Mouse (Mus musculus) myocyte (in vitro differentiated cells): ENCODE measurements around the gene Psmb1.

Experiments used
- CEBPB ChIP-seq: IDR thresholded peaks from 2 replicates; pipeline ENCODE4 v1.6.1; 2011; ENCODE audit warnings: mild to moderate bottlenecking, moderate library complexity; ENCODE audit not compliant: poor library complexity, insufficient read depth, severe bottlenecking
- MYOD1 ChIP-seq, 3 experiments: IDR thresholded peaks; one replicate each; pipeline ENCODE4 v1.6.1; 2011; ENCODE audit warnings: control low read depth in 2 of 3, low read depth in 2 of 3, mild to moderate bottlenecking in 2 of 3, moderate library complexity in 1 of 3; ENCODE audit not compliant: insufficient read length in 2 of 3, control insufficient read depth in 1 of 3
- MYOG ChIP-seq, 3 experiments: IDR thresholded peaks; one replicate each; pipeline ENCODE4 v1.6.1; 2011; ENCODE audit warnings: control low read depth in 2 of 3, low read depth in 2 of 3, mild to moderate bottlenecking in 2 of 3; ENCODE audit not compliant: insufficient read length in 2 of 3, control insufficient read depth in 1 of 3, insufficient read depth in 1 of 3
- POLR2A ChIP-seq: IDR thresholded peaks from one replicate; pipeline ENCODE4 v1.6.1; 2011; ENCODE audit warnings: low read depth, mild to moderate bottlenecking, control low read depth, moderate library complexity; ENCODE audit not compliant: insufficient read length
- TCF12 ChIP-seq: IDR thresholded peaks from one replicate; pipeline ENCODE4 v1.6.1; 2011; ENCODE audit warnings: mild to moderate bottlenecking, control low read depth; ENCODE audit not compliant: poor library complexity, insufficient read depth, severe bottlenecking

DNA sequence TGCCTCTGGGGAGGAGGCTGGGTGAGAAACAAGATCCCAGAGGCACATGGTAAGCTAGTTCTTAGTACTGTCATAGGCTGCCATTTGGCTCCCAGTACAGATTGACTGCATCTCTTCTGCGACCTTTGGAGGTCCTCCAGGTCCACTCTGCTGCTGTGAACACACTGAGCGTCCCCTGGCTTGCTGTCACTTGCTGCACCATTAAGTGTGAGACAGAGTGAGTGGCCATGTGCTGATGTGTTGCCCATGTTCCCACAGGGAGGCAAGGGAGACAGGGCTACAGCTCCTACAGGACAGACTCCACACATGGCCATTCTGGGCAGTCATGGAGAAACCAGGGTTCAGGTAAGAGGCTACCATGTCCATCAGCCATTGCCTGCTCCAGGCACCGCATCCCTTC, 73.6 kb downstream of the Psmb1 start:
- no peak for TF ChIP-seq MYOG (IDR thresholded peaks at IDR 0.05; ENCODE audit: control insufficient read depth in 1 of 3, insufficient read depth in 1 of 3, insufficient read length in 2 of 3, low read depth in 2 of 3)
- no peak for TF ChIP-seq POLR2A
- TF ChIP-seq TCF12 = no peak
- TF ChIP-seq MYOD1 (IDR thresholded peaks at IDR 0.05; ENCODE audit: control insufficient read depth in 1 of 3, insufficient read length in 2 of 3, low read depth in 2 of 3) = no peak
- no peak for TF ChIP-seq CEBPB
